Mouse (Mus musculus) stomach, embryonic 14.5 days (tissue): ENCODE results near the gene Frmd8. TPM values are rescaled to one million over a fixed set of nuclear protein-coding genes. Genes with fewer than 3 reads are reported as not detected.

Experiments used
- ATAC-seq: fragments of 200-750 bp; cut with Nextera tagmentation; 2 replicates; pipeline ENCODE4 v1.8.0; 2017; ENCODE audit warnings: low read depth, moderate TSS enrichment; ENCODE audit not compliant: insufficient number of reproducible peaks, insufficient read depth, low FRiP score
- H3K27ac ChIP-seq: fragments of 300-500 bp; sonication (generic); 2 replicates; pipeline ENCODE4 v1.5.1; 2014; ENCODE audit warnings: mild to moderate bottlenecking, low read length, moderate library complexity, mixed read lengths
- H3K27me3 ChIP-seq: fragments of 300-500 bp; sonication (generic); 2 replicates; pipeline ENCODE4 v1.6.1; 2014; ENCODE audit warnings: low read length, control low read depth, mixed read lengths; ENCODE audit not compliant: control insufficient read depth, insufficient read depth
- H3K36me3 ChIP-seq: fragments of 300-500 bp; sonication (generic); 2 replicates; pipeline ENCODE4 v1.6.1; 2014; ENCODE audit warnings: mild to moderate bottlenecking, control low read depth, low read length, moderate library complexity, mixed read lengths; ENCODE audit not compliant: control insufficient read depth, insufficient read depth
- H3K4me1 ChIP-seq: fragments of 300-500 bp; sonication (generic); 2 replicates; pipeline ENCODE4 v1.6.1; 2014; ENCODE audit warnings: low read length, control low read depth, mixed read lengths; ENCODE audit not compliant: control insufficient read depth, insufficient read depth
- H3K4me2 ChIP-seq: fragments of 300-500 bp; sonication (generic); replicated peaks from 2 replicates; pipeline ENCODE4 v1.6.1; 2014; ENCODE audit warnings: low read depth, low read length, control low read depth
- H3K4me3 ChIP-seq: fragments of 300-500 bp; sonication (generic); 2 replicates; pipeline ENCODE4 v1.5.1; 2014; ENCODE audit warnings: low read depth, low read length, control low read depth
- H3K9ac ChIP-seq: fragments of 300-500 bp; sonication (generic); replicated peaks from 2 replicates; pipeline ENCODE4 v1.6.1; 2014; ENCODE audit warnings: low read depth, mild to moderate bottlenecking, control low read depth, low read length, moderate library complexity, mixed read lengths
- H3K9me3 ChIP-seq: fragments of 300-500 bp; sonication (generic); 2 replicates; pipeline ENCODE4 v1.6.1; 2016; ENCODE audit warnings: low read depth, low read length, control low read depth; ENCODE audit not compliant: control insufficient read depth
- WGBS: fragments of 180-500 bp; shearing (Covaris S2); extraction: QIAGEN DNeasy Blood & Tissue Kit; methylation state at CpG from one replicate; pipeline ENCODE4 v1.1.7; 2014; 5-methylcytosine and 5-hydroxymethylcytosine counted together
- polyA plus RNA-seq: library from polyadenylated mRNA; unstranded; fragments of >200 nt; fragmentation: Nextera tagmentation; extraction: Ambion mirVana; gene quantifications from 2 replicates; pipeline ENCODE4 v1.2.1, GENCODE M21; 2014

The Frmd8 gene
- polyA plus RNA-seq, 1 experiment from 2014 or later: 18.3 TPM

DNA sequence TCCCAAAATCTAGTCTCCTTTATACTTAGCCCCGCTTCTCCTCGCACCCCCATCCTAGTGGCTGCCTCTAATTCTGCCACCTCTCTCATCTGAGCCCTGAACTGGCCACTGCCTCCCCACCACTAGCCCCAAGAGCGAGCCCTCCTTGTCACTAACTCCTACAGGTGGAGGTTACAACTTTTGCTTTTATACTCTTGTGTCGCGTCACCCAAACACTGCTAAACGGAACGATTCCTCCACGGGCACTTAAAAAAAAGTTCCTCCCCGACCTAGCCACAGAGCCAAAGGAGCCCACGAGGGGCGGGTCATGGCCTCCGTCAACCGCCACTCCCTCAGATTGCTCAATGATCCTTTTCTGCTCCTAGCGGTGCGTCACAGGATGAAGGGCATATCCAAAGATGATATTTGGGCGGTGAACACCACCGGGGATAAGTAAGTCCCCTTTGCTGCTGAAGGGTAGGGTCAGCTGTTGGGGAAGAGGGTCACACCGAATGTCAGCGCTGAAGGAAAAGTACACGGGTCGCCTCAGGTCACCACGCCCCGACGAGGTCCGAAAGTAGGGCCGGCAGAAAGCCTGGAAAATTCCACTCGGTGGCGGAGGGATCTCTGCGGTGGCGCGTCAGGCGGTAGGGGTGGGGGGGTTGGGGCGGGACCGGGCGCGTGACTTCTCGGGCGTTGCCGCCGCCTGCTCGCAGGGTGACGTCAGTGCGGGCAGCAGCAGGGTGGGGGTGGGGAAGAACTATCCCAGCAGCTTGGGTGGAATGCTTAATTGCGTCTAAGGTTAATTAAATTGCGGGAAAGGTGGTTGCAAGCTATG, 29.5 kb downstream of the Frmd8 start:
- Histone ChIP-seq H3K4me1 (peaks cover 64% of the 10 kb centered on the region), H3K9me3 (no peaks in the 10 kb centered on the region), H3K36me3 (no peaks in the 10 kb centered on the region), H3K27me3 (no peaks in the 10 kb centered on the region), H3K9ac (peak overlapping the region; percentile 42), H3K4me3 (peak overlapping the region; percentile 35), H3K4me2 (peak overlapping the region; percentile 72), H3K27ac (peak overlapping the region; percentile 99)
- 5% methylated on average over 45 of the region's 45 CpGs for WGBS
- ATAC-seq: peak; percentile 26

- peak overlapping the region; percentile 35 for H3K4me3 ChIP-seq
- no peak for ATAC-seq
- WGBS: 70% methylated on average over 12 of the region's 12 CpGs
- peaks cover 68% of the 10 kb centered on the region for H3K4me1 ChIP-seq
- peak overlapping the region; percentile 42 for H3K9ac ChIP-seq
- no peaks in the 10 kb centered on the region for H3K9me3 ChIP-seq
- H3K4me2 ChIP-seq: peak overlapping the region; percentile 72
- no peaks in the 10 kb centered on the region for H3K36me3 ChIP-seq
- no peaks in the 10 kb centered on the region for H3K27me3 ChIP-seq
- H3K27ac ChIP-seq: peak overlapping the region; percentile 99
Measured at GRCm38 (mm10) chr19:5844831-5845318, 30.2 kb downstream of the Frmd8 start.

DNA sequence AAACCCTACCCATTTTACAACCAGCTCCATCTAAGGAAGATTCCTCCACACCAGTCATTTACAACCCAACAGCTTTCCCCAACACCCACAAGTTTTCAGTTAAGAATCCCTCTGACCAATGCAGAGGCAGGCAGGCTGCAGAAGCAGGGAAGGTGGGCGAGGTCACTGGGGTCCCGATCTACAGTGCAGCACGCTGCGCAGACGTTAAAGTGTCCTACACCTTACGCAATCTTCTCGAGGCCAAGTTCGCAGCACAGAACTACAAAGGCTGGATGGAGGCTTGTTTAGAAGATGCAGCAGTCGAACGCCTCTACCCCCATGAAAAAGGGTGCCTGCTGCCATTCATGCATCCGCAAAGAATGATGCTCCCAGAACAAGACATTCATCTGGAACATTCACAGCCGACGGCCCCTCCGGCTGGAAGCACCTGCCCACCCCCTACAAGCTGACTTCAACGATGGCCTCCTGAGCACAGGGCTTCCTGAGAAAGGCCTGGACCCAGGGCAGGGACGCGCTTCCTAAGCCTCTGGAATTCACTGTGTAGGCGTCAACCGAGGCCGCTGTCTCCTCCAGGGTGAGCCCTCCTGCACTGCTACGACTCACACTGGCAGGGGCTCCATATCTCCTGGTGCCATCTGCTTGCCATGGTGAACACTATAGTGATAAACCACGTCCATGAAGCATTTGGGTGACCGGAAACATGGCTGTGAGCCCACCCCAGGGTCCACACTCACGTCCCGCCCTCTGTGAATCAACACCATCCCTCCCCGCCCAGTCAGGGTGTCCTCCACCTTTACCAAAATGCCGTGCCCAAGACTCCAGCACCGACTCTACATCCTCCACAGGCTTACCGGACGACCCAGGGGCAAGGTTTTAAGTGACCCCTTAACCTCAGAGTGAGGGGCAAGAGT, 31.0 kb downstream of the Frmd8 start:
- 73% methylated on average over 30 of the region's 30 CpGs for WGBS
- Histone ChIP-seq H3K27ac (peak overlapping the region; percentile 99; the same call in 1 of the 2 replicates), H3K9me3 (no peaks in the 10 kb centered on the region), H3K4me1 (peaks cover 64% of the 10 kb centered on the region), H3K36me3 (no peaks in the 10 kb centered on the region), H3K9ac (peak overlapping the region; percentile 42; the same call in 1 of the 2 replicates), H3K4me2 (peak overlapping the region; percentile 72), H3K27me3 (no peaks in the 10 kb centered on the region), H3K4me3 (peak overlapping the region; percentile 35)
- no peak for ATAC-seq

- H3K27ac ChIP-seq: no peak overlapping the region
- peak overlapping the region; percentile 72 for H3K4me2 ChIP-seq
- no peaks in the 10 kb centered on the region for H3K9me3 ChIP-seq
- WGBS: 66% methylated on average over 9 of the region's 9 CpGs
- peaks cover 54% of the 10 kb centered on the region for H3K4me1 ChIP-seq
- no peak for ATAC-seq
- no peaks in the 10 kb centered on the region for H3K36me3 ChIP-seq
- H3K27me3 ChIP-seq: no peaks in the 10 kb centered on the region
- no peak overlapping the region for H3K9ac ChIP-seq
- H3K4me3 ChIP-seq: peak overlapping the region; percentile 35
Measured at GRCm38 (mm10) chr19:5842785-5843730, 32.0 kb downstream of the Frmd8 start.

GRCm38 (mm10) chr19:5841999-5842784, 32.9 kb downstream of the Frmd8 start:
- Histone ChIP-seq H3K9ac (no peak overlapping the region), H3K4me3 (no peak overlapping the region), H3K27me3 (no peaks in the 10 kb centered on the region), H3K4me1 (peaks cover 45% of the 10 kb centered on the region), H3K9me3 (no peaks in the 10 kb centered on the region), H3K27ac (no peak overlapping the region), H3K4me2 (peak overlapping the region; percentile 72), H3K36me3 (no peaks in the 10 kb centered on the region)
- 68% methylated on average over 5 of the region's 5 CpGs for WGBS
- ATAC-seq: no peak

DNA sequence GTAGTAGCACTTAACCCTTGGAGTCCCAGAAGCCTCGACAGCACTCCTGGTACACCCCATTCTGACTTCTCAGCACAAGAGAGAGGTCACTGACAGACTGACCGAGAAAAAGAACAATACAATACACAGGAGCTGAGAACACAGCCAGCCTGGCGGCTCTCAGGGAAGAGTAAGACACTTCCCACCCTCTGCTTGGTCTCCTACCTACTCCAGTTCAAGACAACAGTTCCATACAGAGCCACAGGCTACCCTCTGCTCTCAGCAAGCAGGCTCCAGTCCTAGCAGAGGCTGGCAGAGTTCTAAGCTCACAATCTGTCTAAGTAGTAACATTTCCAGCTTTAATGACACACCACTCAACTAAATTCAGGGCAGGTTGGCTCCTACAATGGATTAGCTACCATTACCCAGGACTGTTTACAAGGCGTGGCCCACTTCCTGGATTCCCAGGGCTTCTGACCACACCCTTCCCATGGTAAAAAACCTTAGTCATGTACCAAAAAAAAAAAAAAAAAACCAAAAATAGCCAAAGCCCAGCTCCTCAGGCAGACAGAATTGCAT, 33.6 kb downstream of the Frmd8 start:
- H3K9me3 ChIP-seq: no peaks in the 10 kb centered on the region
- H3K4me3 ChIP-seq: no peak overlapping the region
- H3K36me3 ChIP-seq: no peaks in the 10 kb centered on the region
- H3K4me2 ChIP-seq: peak overlapping the region; percentile 72; the same call in 1 of the 2 replicates
- no peak for ATAC-seq
- no peak overlapping the region for H3K9ac ChIP-seq
- 56% methylated on average over 4 of the region's 4 CpGs for WGBS
- peaks cover 40% of the 10 kb centered on the region for H3K4me1 ChIP-seq
- H3K27ac ChIP-seq: peak overlapping the region; percentile 2; the same call in 1 of the 2 replicates
- no peaks in the 10 kb centered on the region for H3K27me3 ChIP-seq

DNA sequence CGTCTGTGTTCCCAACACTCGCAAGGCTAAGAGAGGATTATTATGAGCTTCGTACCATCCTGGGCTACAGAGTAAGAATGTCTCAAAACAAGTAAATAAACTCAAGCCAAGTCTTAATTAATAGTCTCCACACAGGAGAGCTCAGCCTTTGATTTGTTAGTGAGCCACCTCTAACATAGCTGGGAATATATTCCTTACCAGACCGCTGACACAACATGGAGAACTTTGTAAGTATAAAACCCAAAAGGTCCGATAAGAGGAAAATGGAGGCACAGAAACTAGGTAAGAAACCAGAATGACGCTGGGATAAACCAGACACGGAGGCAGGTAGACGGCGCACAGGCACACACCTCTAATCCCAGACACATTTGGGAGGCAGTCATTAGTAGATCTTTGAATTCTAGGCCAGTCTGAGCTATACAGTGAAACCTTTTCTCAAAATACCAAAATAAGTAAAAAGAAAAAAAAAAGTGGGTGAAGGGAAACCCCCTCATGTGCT, 34.1 kb downstream of the Frmd8 start:
- no peak for ATAC-seq
- H3K4me2 ChIP-seq: peak overlapping the region; percentile 72; the same call in 1 of the 2 replicates
- H3K9ac ChIP-seq: no peak overlapping the region
- WGBS: 87% methylated on average over 9 of the region's 9 CpGs
- no peak overlapping the region for H3K4me3 ChIP-seq
- no peak overlapping the region for H3K27ac ChIP-seq
- no peaks in the 10 kb centered on the region for H3K27me3 ChIP-seq
- no peaks in the 10 kb centered on the region for H3K9me3 ChIP-seq
- H3K36me3 ChIP-seq: no peaks in the 10 kb centered on the region
- peaks cover 37% of the 10 kb centered on the region for H3K4me1 ChIP-seq
